Mouse (Mus musculus) heart, postnatal 0 days (tissue): ENCODE measurements around the gene Cmah.

ENCODE experiments used
- CTCF ChIP-seq: IDR thresholded peaks from 2 replicates; pipeline ENCODE4 v1.5.1; 2016; ENCODE audit warnings: antibody characterized with exemption, control low read depth, low read depth
- EP300 ChIP-seq: IDR thresholded peaks from 2 replicates; pipeline ENCODE4 v1.6.1; 2016; ENCODE audit warnings: antibody characterized with exemption, low read depth

DNA sequence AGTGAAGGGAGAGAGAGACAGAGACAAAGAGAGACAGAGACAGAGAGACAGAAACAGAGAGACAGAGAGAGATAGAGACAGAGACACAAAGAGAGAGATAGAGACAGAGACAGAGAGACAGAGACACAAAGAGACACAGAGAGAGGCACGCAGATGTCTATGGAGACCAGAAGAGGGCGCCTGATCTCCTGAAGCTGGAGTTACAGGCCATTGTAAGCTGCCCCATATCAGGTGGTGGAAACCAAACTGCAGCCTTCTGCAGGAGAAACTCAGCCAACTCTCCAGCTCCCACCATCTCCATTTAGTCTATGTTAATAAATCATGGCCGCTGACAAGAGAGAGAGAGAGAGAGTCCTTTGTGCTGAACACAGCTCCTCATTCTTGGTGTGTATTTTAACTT is 172.3 kb downstream of the Cmah start:
- TF ChIP-seq CTCF: peak; percentile 59
- TF ChIP-seq EP300: no peak
